Mouse (Mus musculus) spleen, postnatal 14 days (tissue): ENCODE measurements around the gene E2f7.

Experiments
- DNase-seq, 2 experiments: peaks; one replicate each; pipeline ENCODE4 v3.0.0; 2021 to 2022; ENCODE audit warnings: low spot score in 2 of 2

Gene E2f7

GRCm38 (mm10) chr10:110773878-110774277 lies 28.6 kb downstream of the E2f7 start:
- no peak for DNase-seq

- no peak for DNase-seq
These were observed 36.5 kb downstream of the E2f7 start for GRCm38 (mm10) chr10:110781772-110782171.

GRCm38 (mm10) chr10:110782655-110783054 lies 37.4 kb downstream of the E2f7 start:
- DNase-seq, result no peak

- no peak for DNase-seq
These were observed 43.0 kb downstream of the E2f7 start for GRCm38 (mm10) chr10:110788049-110788752.

GRCm38 (mm10) chr10:110789683-110790082 lies 44.4 kb downstream of the E2f7 start:
- DNase-seq, result no peak

GRCm38 (mm10) chr10:110793150-110793787 lies 48.0 kb downstream of the E2f7 start:
- DNase-seq, result no peak

- no peak for DNase-seq
These were observed 49.4 kb downstream of the E2f7 start for GRCm38 (mm10) chr10:110794564-110795205.

- no peak for DNase-seq
These were observed 50.1 kb downstream of the E2f7 start for GRCm38 (mm10) chr10:110795206-110795796.

GRCm38 (mm10) chr10:110801296-110801695 lies 56.1 kb downstream of the E2f7 start:
- DNase-seq, result no peak

GRCm38 (mm10) chr10:110804279-110805024 lies 59.2 kb downstream of the E2f7 start:
- no peak for DNase-seq

GRCm38 (mm10) chr10:110805025-110805740 lies 59.9 kb downstream of the E2f7 start:
- no peak for DNase-seq

GRCm38 (mm10) chr10:110806471-110806870 lies 61.2 kb downstream of the E2f7 start:
- no peak for DNase-seq

DNA sequence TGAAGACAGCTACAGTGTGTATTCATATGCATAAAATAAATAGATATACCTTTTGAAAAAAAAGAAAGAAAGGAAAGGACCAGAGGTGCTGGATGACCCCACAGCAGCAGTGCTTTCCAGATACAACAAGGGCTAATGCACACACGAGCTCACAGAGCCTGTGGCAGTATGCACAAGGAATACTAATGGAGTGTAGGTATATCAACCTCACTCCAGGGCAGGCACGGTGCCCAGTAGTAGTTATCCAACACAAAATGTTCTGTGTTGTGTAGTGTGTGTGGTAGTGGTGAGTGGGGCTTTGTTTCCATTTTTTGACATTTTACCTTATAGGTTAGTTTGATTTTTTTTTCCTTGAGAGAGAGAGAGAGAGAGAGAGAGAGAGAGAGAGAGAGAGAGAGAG lies 65.3 kb downstream of the E2f7 start:
- DNase-seq, result no peak

DNA sequence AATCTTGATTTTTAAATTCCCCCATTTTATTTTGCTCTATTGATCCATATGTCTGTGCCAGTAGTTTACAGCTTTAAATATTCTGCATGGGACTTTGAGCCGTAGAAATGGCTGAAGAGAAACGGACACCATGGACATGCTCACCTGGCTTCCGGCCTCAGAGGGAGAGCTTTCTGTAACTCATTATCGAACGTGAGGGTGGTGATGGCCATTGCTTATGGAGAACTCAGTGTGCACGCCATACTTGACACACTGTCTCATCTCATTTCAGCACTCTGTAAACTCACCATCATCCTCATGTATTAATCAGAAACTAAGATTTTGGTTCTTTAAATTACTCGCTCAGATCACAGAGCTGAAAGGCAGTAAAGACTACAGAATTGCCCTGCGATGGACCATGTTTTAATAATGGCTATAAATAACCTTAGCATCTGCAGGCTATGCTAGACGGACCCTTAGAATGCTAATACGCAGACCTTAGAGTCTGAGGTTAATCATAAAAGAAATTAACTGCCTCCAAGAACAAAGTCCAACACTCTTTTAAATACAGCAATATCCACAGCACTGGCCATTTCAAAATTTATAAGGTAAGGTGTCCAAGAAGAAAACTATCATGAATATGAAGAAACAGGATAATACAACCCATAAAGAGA lies 66.1 kb downstream of the E2f7 start:
- no peak for DNase-seq

DNA sequence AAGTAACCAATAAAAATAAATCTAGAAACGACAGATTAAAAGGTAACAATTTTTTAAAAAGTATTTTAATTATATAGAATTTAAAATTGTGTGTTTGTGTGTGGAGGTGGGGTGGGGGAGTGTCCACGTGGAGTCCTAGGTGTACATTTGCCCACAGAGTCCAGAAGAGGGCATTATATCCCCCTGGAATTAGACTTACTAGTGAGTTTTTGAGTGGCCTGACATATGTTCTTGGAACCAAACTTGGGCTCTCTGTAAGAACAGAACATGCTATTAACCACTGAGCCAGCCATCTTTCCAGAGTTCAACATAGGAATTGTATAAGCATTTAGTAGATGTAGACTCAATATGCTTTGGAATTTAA lies 66.6 kb downstream of the E2f7 start:
- DNase-seq, result no peak

- no peak for DNase-seq
These were observed 75.9 kb downstream of the E2f7 start for GRCm38 (mm10) chr10:110821139-110821538.

GRCm38 (mm10) chr10:110821692-110822091 lies 76.5 kb downstream of the E2f7 start:
- DNase-seq, result no peak

DNA sequence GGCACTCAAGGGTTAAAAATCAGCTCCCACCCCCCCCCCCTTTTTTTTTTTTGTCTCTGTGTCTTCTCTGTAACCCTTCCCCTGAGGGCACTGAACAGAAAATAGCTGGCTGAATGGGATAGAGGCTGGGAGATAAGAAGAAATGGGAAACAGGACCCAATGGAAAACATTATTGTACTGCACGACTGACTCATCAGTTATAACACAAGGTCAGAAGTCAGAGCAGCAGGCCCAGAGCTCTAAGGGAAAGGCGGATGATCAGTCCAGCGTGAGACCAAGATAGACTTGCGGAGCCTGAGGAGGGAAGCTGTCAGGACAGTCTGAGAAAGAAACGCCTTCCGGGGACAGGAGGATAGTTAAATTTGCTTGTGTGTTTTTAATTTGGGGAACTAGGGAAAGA lies 87.1 kb downstream of the E2f7 start:
- DNase-seq, result no peak

GRCm38 (mm10) chr10:110835115-110835806 lies 90.0 kb downstream of the E2f7 start:
- DNase-seq, result no peak
